Mouse (Mus musculus): Measurements from ENCODE around the gene Cacna1c.
A peak's percentile ranks its signal among the peaks of the same experiment; 100 is the strongest.
"Not testable (repeated sequence)": the region's sequence is repeated elsewhere in the genome, so short reads cannot be mapped to it uniquely, and the experiment has no call there.

Cacna1c gene

DNA sequence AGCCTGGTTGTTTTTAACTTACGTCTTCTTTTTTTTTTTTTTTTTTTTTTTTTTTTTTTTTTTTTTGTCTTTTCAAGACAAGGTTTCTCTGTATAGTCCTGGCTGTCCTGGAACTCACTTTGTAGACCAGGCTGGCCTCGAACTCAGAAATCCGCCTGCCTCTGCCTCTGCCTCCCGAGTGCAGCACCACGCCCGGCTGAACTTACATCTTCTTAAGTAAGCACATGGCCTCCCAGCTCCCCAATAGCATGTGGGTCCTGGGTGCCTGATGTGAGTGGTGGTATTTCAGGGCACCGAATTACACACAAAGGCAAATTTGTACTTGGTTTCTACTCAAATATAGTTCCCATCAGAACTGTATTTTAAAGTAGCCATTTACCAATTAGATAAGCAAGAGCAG, 9.8 kb upstream of the Cacna1c start:
- not testable (repeated sequence) for DNase-seq

DNA sequence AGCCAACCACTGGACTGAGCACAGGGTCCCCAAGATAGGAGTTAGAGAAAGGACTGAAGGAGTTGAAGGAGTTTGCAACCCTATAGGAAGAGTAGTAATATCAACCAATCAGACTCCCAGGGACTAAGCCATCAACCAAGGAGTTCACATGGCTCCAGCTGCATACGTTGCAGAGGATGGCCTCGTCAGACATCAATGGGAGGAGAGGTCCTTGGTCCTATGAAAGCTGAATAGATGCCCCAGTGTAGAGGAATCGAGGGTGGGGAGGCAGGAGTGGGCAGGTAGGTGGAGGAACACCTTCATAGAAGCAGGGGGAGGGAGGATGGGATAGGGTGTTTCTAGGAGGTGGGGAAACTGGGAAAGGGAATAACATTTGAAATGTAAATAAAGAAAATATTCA, 8.7 kb upstream of the Cacna1c start:
- no peak for DNase-seq

DNA sequence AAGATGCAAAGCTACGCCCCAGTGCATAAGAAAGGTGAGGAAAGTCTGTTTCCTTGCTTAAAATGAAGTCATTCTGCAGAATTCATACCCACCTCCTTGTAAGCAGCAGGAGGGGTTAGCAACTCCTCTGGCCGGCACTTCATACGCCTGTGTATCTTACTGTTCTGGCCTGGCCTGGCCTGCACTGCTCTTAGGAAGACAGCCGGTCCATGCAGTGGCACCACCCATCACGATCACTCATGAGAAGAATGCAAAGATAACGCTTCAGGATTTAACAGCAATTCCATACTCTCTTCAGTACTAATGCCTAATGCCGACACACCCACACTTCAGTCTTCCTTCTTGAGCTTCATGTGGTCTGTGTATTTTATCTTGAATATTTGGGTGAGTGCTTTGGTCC, 8.1 kb upstream of the Cacna1c start:
- no peak for DNase-seq

DNA sequence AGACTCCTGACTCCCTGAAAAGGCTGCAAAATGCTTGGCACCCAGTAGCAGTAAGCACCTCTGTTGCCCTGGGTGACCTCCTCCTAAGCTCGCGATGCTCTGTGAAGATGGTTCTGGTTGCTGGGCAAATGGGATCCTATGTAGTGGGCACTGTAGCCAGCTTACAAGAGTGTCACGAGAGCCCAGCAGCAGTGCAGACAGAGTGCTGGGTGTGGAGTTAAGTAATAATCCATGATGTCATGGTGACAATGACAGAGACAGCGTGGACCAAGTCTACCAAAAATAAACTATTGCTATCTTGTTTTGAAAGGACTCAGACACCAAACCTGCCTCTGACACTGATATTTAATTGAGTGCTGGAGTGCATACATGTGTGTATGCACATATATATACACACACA, 5.4 kb upstream of the Cacna1c start:
- no peak for DNase-seq

DNA sequence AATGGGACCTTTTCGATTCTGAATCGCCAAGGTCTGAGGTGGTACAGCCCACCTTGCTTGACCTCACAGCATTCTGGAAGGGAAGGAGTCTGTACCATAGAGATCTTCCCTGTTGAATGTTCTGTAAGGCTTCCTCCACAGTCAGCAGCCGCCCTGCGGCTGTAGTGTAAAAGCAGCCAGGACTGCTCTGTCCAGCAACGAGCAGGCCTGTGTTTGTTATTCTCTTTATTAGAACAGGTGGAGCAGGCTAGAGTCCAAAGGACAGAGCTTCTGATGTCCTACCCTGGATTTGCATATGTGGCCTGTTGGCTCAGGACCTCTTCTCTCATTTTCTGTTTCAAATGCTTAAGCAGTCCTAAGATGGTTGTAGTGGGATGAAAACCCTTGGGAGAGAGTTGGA, 4.1 kb upstream of the Cacna1c start:
- DNase-seq: no peak

DNA sequence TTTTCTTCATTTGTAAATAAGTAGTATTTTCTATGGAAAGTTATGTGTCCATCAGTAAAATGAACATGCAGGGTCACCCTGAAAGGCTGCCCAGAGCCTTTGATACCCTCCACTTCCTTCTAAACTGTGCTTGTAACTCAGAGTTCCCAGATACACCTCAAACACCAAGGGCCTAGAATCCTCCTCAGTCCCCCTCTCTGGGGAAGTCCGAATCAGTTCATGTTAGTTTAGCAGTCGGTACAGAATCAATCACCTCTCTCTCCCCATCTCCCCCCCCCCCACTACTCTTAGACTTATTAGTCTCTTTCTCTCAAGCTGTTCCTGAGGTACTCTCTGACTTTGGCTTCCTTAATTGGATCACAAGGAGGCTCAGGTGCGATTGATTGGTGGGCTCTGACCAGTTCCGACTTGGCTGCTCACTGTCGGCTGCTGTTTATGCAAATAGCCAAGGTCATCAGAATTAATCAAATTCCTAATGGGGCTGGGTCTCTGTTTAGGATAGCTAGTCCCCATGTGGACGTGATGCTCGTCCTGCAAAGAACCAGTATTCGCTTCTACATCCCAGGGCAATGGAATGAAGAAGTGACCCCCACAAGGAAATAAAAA, 3.2 kb upstream of the Cacna1c start:
- no peak for DNase-seq

DNA sequence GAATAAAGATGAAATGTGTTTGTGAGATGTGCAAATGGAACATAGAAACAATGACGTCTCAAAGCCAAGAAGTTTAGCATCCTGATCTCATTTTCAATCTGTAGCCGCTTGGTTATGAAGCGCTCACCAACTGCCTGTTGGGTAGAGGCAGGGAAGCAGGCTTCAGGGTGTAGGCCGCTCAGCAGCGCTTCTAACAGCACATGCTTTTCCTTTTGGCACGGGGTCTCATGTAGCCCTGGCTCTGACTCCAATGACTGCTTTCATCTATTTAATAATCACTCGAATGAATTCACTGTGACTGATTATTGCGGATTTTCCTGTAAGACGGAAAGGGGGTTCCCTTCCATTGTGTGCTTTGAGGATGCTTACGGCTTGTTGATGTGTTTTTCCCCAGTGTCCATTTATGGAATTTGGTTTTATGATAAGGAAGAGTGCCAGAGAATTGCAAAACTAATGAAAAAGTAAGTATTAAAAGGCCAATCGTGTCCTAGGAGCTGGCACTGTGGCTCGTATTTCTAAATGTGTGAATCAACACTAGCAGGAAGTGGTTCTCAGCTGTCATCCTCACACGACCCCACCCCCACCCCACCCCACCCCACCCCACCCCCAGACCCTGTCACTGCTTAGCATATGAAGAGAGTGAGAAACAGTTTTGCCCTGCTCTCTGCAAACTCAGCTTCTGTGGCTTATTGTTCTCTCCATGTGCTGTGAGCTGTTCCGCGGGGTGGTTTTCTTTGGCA, 2.5 kb upstream of the Cacna1c start:
- no peak for DNase-seq

DNA sequence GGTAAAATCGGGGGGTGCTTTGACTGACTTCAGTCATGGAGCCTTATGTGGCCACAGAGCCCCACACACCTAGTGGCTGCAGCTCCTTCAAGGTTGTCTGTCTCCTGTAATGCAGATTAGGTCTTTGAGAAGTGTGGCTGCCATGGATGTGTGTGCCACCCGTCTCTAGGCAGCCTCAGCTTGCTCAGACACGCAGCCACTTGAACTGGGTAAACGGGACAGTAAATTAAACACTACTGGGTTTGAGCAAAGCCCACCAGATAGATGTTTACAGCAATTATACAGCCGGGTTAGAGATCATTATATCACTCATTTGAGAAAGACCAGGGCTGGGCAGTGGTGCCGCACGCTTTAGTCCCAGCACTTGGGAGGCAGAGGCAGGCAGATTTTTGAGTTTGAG, 1.6 kb downstream of the Cacna1c start:
- DNase-seq: no peak

DNA sequence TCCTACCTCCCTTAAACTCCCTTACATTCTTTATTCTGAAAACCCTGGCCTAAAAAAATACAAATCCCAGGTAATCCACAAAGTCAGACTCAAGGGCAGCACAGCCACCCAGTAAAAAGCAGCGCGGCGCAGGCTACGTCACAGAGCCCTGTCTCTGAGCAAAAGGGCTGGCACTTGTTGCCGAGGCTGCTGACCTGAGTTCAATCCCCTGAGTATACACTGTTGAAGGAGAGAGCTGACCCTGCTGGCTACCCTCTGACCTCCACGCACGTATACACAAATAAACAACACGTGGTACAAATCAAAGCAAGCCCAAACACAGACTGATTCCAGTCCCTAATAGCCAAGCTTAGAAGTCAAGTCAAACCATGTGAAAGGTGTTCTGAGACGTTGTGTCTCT, 2.1 kb downstream of the Cacna1c start:
- no peak for DNase-seq

DNA sequence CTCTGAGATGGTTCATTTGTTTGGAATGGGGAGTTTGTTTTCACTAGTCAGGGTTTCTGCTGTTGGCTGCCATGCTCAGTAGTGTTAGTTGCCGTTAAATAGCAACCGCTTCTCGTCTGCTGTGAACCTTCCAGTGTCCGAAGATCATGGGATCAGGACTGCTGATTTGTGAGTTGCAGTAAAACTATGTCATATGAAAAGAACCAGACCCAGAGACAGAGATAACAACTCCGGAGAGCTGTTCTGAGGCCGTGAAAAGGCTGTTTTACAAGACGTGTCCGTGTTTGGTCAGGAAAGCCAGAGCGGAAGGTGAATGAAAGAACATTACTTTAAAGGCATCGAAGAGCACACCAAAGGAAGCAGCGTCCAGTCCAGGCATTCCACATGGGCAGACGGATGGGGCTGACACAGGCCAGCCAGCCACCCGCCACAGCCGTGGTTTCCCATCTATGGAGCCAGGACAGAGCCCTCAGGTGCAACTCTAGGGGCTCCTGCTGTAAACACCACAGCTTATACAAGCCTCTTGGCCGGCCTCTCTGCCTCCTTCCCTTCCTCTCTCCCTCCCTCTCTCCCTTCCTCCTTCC, 2.6 kb downstream of the Cacna1c start:
- no peak for DNase-seq

DNA sequence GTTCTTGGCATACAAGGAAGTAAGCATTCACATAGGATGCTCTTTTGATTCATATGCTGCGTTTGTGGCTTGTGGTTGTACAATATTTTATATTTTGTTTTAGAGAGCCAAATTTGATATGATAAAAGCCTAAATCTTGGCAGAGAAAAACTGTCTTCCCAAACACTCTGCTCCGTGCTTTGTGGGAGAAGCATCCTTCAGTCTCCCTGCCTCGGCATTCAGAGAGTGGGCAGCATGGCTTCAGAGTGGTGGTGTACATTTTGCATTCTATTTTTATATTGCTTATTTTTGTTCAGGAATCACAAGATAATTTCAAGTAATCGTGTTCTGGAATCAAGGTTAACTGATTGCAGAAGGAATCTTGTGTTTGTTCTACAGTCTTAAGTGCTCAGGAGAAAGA, 4.7 kb downstream of the Cacna1c start:
- DNase-seq: no peak

DNA sequence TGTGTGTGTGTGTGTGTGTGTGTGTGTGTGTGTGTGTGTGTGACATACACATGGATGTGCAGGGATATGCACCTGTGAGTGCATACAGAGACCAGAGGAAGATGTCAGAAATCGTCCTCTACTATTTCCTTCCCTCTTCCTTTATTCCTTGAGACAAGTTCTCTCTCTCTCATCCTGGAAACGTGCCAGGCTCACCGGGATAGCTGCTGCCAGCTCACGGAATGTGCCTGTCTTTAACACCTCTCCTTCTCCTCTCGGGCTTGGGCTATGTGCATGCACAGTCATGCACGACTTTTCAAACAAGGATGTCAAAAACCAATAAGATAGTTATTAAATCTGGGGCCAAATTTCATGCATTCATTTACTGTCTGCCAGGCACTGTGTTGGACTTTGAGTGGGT, 8.6 kb downstream of the Cacna1c start:
- DNase-seq: peak; percentile 10

DNA sequence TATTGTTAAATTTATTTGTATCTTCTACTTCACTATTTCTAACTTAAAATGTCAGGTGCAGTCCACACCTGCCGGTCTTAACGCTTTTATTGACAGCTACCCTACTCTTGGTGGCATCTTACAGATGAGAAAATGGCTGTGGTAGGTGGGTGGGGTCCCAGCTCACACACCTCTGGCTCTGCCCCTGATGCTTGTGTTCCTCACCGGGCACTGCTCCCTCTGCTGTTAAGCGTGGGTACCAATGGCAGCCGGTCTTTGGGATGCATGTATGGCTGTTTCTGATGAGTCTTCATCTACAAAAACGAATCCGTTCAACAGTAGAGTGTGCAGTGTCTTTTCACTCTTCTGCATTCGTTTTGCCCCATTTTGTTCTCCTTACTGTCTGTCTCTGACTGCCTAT, 9.6 kb downstream of the Cacna1c start:
- DNase-seq: peak; percentile 21

DNA sequence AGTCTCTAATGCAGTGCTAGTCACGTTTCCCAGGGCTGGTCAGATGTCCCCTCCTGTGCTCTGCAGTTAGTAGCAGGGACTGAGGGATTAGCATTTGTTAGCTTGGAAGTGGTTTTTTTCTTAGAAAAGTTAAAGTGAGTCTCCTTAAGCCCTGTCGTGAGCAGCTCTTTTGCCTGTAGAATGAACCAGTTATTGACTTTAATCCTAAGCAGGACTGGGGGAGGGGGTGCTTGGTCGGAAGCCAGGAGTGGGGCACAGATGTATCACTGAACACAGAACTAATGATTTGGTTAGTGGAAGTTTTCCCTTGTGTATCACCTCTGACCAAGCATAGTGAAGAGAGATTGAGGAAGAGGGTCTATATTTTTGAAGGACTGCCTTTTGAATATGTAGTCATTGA, 12.4 kb downstream of the Cacna1c start:
- DNase-seq: no peak

DNA sequence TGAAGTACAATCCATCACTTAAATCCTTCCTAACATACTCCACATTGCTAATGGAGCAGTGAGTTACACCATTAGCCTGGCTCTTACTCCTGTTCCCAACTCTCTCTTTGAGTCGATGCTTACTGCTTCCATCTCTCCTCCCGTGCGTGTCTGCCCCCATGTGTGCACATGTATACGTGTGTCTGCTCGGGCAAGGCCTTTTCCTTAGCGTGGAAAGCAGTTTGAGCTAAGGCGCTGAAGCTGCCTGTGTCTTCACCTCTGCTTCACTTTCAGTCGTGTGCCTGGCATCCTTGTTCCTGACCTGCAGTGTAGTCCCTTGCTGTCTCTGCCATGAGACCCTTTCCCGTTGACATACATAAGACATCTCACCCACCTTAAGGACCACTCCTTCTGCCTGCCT, 14.0 kb downstream of the Cacna1c start:
- no peak for DNase-seq

DNA sequence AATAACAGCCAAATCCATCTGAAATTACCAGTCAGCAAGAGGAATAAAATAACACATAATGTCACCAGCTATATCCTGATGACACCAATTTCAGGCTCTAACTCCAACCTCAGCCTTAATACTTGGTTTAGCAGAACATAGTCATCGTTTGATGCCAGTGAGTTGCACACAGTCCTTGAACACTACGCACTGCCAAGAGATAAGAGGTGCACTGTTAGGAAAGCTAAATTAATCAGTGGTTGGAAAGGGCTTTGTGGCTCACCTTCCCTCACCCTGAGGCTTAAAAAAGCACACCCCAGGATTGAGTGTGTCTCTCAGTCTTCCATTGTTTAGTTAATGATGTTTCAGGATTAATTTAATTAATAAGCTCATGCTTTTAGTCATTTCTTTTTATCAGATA, 16.0 kb downstream of the Cacna1c start:
- DNase-seq: no peak

DNA sequence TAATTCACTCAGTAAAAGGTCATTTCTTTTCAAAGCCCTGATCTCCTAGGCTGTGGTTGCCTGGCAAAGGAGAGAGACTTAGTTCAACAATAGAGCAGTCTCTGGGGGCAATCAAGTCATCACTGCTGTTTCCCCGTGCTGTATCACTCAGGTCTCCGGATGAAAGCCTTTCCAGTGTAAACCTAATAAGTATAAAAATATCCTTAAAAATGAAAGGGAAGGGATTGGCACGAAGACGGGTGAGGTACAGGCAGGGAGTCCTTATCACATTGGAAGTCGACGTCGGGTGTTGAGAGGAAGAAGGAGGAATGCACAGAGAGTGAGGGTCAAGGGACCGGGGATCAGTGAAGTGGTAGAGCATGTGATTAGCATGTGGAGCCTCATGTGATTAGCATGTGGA, 19.1 kb downstream of the Cacna1c start:
- no peak for DNase-seq

DNA sequence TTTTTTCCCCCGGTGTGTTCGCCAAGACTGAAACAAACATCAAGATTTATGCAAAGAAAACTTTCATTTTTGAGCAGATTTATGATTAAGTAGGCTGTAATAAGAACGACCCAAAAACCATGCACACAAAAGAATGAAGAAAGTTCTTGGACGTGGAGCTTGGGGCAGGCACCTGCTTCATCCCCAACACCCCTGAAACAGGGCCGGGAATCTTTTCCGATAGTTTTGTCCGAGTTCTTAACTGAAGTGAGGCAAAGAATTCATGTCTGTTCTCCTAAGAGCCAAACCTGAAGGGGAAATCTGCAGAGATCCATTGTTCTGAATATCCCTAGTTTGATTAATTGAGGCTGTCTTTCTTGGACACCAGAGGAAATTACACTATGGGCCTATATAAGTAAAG, 20.1 kb downstream of the Cacna1c start:
- no peak for DNase-seq

DNA sequence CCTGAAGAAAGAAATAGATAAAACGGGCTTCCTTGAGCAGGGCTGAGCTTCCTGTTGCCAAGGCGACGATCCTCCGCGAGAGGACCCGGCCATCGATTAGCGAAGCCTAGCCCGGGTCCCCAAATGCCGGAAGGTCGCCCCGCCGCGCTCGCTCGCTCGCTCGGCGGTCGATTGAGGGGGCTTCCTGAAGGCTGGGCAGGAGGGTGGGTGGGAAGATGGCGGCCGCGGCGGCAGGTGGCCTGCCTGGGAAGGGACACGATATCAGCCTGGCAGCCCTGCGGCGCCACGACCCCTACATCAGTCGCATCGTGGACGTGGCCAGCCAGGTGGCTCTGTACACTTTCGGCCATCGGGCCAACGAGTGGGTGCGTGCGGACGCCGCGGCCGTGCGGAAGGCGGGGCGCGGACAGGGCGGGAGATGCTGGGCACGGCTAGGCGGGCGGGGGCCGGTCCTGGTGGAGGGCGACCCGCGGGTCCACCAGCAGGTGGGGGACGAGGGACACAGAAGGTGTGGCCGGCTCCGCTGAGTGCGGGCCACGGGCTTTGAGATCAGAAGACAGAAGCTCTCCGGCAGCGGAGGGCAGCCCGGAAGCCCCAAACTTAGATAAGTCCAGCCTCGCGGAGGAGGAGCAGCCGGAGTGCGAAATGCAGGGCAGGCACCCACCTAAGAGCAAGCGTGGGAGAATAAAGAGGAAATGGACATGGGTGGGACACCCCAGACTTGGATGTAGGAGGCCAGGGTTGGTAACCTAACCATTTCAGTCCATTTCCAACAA, 21.0 kb downstream of the Cacna1c start, which contains the start of gene Dcp1b:
TSS of gene Dcp1b (plus strand) at position 176 of the 776 bp plus-strand sequence.
- peak; percentile 82 for DNase-seq

DNA sequence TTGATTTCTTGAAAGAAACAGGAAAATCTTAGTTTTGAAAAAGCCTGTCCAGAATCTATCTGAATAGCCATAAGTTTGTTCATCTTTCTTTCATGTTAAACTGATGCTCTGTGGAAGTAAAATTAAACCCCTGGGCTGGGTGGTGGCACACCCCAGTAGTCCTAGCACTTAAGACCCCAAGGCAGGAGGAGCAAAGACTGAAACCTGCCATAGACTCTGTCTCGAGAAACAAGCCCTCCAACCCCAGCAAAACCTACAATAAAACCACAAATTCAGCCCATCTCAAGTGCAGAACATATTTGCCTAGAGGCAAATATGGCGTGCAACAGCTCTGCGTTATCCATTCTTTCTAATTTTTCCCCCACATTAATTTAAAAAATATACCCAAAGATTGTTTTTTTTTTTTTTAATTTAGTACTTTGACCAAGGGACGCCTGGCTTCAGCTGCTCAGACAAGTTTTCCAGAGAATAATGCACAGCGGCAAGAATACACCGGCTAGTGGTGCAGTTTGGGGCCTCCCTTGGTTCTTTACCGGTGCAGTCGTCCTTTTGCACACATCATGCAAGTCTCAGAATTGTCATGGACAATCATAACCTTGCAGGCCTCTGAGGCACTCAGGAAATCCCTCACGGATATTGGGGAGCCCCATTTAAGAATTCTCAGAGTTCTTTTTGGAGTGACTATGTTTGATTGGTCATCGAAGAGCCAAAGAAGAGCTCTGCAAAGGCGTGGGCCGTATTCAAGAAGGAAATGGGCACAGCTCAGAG, 21.7 kb downstream of the Cacna1c start:
- no peak for DNase-seq

DNA sequence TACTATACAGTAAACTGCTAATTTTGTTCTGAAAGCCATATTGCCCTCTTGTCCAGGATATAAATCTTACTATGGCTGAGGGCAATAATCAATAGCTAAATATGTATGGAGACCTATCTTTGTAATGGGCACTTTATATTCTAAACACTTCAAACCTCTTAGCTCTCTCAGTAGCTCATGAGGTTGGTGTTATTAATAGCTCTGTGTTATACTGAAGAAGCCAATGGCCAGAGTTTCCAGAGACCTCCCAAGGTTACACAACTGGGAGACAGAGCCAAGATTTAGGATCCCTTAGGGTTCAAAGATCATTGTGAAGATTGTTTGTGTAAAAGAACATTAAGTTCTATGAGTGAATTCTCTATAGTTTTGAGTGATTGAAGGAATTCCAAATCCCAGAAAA, 30.5 kb downstream of the Cacna1c start:
- DNase-seq: no peak

DNA sequence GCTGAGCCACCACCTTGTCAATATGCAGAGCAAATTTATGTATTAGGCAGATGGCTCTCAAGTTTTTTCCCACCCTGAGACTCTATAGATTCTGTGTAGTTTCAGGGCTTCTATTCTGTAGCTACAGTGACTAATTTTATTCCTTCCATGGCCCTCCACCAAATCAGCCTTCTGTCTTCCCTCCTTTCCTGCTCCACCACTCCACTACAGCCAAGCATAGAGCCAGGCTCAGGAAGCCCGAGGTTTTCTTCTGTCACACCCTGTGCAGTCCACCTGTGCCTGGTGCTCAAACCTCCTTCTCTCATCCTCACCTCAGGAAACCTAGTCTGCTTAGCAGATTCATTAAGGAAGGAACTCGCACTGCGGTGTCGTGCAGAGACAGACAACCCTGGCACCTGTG, 51.1 kb downstream of the Cacna1c start:
- DNase-seq: no peak

DNA sequence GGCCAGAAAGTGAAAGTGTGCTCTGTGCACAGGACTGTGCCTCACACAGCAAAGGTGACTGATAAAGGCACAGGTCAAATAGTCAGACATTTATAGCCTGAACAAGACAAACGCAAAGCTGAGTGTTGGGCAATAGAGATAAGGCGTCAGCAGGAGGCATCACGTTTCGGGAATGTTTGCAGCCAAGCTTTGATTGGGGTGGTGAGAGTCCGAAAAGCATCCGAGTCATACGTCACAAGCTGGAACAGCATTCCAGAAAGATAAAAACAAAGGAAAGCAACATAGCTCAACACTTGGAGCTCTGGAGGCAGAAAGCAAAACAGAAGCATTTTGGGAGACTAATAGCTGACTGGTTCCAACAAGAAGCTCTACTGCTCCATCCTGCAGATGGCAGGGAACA, 56.7 kb downstream of the Cacna1c start:
- DNase-seq: no peak

Data from cerebellum, adult 11 months (tissue).